Mouse (Mus musculus) adrenal gland, postnatal 10 days (tissue): ENCODE data around the gene Ugcg. TPM values are rescaled to one million over a fixed set of nuclear protein-coding genes. Genes with fewer than 3 reads are reported as not detected.
A peak's percentile ranks its signal among the peaks of the same experiment; 100 is the strongest.

Experiments
- DNase-seq: peaks from one replicate; pipeline ENCODE4 v3.0.0; 2021; ENCODE audit warnings: mixed read lengths
- total RNA-seq, 2 experiments: library from RNA; stranded (reverse); gene quantifications; 2 replicates each; pipeline ENCODE4 v1.2.3; 2021

Ugcg gene
- total RNA-seq, 2 experiments from 2014 or later = 36.0 to 45.7 TPM

GRCm38 (mm10) chr4:59189546-59190237 lies 635 bp downstream of the Ugcg start:
- DNase-seq = no peak

GRCm38 (mm10) chr4:59190650-59191424 lies 1.8 kb downstream of the Ugcg start:
- DNase-seq = no peak

- no peak for DNase-seq
These were observed 5.9 kb downstream of the Ugcg start for GRCm38 (mm10) chr4:59194731-59195496.

- DNase-seq = no peak
These were observed 7.5 kb downstream of the Ugcg start for GRCm38 (mm10) chr4:59196346-59197077.

DNA sequence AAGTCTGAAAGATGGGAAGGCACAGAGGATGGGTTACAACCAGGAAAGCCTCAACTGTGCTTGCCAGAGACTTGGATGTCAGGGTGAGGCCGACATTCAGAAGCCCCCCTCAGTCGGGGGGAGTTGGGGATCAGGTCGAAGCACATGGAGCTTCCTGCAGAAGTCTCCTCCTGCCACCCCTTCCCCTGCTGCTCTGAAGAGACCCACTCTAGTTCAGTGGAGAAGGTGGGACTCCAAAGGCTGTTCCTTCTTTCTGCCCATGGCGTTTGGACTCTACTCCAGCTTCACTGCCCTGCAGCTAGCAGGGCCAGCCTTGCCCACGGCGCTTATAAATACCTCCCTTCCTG lies 8.0 kb downstream of the Ugcg start:
- DNase-seq = no peak

DNA sequence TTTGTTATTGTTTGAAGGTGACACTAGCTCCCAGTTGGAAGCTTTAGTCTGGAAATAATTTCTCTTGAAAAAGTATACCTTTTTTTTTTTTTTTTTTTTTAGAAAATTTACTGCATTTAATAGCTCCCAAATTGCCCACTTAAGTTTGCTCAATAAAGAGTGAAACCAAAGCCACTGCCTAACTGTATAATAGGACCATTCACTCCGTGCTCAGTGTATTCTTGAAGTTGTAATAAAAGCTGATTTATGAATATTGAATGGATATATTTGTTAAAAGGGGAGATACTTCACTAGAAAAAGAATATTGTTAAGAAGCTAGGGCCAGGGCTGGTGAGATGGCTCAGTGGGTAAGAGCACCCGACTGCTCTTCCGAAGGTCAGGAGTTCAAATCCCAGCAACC lies 8.4 kb downstream of the Ugcg start:
- DNase-seq = no peak

- peak; percentile 74 for DNase-seq
These were observed 10.3 kb downstream of the Ugcg start for GRCm38 (mm10) chr4:59199341-59199740.

GRCm38 (mm10) chr4:59199805-59200204 lies 10.7 kb downstream of the Ugcg start:
- DNase-seq = no peak

GRCm38 (mm10) chr4:59200636-59201035 lies 11.6 kb downstream of the Ugcg start:
- no peak for DNase-seq

- no peak for DNase-seq
These were observed 15.6 kb downstream of the Ugcg start for GRCm38 (mm10) chr4:59204616-59205015.

DNA sequence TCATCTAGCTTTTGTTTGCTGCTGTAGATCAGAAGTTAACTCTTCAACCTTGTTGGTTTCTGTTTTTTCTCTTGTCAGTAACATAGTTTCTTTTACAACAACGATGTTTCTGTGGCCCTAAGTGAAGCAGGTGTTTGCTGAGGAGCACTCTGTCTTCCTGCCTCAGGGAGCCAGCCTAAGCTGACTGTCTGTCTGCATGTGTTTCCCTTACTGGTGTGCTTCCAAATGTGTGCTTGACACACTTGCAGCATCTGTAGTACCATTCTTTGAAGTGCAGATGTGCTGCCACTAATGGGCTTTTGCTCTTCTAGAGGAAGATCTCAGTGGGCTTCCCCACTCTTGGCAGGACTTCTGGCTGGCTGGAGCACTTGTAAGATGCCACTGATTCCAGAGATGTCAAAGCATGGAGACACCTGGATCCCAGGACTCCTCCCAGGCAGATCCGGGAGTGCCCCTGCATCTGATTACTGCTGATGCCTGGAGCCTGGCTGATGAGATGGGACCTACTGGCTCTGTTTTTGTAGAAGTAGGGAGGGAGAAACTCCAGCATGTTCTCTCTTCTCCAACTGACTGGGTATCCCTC lies 16.8 kb downstream of the Ugcg start:
- no peak for DNase-seq

GRCm38 (mm10) chr4:59206600-59206999 lies 17.5 kb downstream of the Ugcg start:
- no peak for DNase-seq

- no peak for DNase-seq
These were observed 19.6 kb downstream of the Ugcg start for GRCm38 (mm10) chr4:59208607-59209006.

DNA sequence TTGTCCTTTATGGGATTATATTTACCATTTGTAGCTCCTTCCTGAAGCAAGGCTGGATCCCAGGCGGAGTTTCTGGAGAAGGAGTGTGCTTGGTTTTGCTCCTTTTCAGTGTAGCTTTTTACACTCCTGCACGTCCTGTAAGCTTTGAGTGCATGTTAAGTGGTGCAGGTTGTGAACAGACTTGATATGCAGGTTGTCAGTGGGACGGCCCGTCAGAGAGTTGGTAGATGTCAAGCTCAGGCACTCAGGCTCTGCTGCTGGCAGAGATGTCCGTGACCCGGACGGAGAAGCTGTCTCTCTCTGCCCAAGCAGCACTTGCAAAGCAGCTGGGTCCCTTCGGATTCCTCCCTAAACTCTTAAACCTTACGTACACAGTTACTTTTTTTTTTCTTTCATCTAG lies 22.1 kb downstream of the Ugcg start:
- DNase-seq = no peak

GRCm38 (mm10) chr4:59213833-59214232 lies 24.8 kb downstream of the Ugcg start:
- DNase-seq = no peak

- DNase-seq = no peak
These were observed 25.6 kb downstream of the Ugcg start for GRCm38 (mm10) chr4:59214695-59215094.

GRCm38 (mm10) chr4:59215585-59215984 lies 26.5 kb downstream of the Ugcg start:
- no peak for DNase-seq

DNA sequence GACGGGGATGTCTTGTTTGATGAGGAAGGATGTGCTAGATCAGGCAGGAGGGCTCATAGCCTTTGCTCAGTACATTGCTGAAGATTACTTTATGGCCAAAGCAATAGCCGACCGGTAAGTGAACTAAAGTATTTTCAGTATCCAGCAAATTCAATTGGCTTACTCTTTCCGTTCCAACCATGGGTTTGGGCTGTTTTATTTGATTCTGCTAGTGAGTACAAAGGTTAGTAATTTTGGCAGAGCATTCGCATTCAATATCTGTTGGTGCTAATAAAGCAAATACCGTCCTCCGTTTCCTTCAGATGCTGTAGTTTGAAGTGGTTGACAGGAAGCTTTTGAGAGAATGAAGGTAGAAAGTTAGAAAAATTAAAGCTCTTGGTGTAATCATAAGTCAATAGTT lies 28.0 kb downstream of the Ugcg start:
- no peak for DNase-seq

- no peak for DNase-seq
These were observed 29.1 kb downstream of the Ugcg start for GRCm38 (mm10) chr4:59218154-59218553.

DNA sequence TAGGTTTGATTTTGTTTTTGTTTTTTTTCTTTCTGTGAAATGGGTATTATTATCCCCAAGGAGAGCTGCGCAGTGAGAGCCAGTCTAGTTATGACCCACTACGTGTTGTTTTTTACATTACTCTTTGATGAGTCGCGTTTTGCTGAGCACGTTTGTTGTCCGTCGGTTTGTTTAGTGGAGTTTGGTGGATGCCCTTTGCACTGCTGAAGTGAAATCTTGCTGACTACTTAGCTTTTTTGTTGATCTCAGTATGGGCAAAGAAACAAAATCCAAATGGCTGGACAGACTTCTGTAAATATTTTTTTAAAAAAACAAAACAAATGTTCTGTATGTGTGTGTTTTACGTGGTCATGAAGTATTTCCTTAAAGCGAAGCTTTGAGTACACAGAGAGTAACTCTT lies 33.2 kb downstream of the Ugcg start:
- DNase-seq = no peak

DNA sequence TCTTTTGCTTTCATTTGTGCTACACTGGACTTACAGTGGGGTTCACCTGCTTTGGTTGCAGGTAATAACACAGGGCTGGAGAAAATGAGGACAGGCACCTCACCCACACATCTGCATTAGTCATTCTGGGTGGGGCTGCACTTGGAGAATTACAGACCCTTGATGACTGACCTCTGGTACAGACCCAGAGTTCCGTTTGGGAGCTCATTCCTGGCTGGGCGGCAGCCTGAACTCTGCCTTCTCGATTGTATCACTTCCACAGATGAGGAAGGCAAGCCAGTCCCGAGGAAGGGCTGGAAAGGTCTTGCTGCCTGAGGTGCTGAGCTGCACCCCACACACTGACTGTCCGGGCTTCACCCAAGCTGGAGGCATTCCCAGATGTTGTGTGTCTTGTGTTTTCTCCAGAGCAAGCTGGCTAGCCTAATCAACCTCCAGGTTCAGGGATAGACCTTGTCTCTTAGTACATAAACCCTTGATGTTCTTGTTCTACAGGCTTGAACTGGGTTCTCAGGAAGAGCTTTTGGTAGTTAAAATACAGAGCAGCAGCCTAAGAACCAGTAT lies 34.1 kb downstream of the Ugcg start:
- DNase-seq = no peak

DNA sequence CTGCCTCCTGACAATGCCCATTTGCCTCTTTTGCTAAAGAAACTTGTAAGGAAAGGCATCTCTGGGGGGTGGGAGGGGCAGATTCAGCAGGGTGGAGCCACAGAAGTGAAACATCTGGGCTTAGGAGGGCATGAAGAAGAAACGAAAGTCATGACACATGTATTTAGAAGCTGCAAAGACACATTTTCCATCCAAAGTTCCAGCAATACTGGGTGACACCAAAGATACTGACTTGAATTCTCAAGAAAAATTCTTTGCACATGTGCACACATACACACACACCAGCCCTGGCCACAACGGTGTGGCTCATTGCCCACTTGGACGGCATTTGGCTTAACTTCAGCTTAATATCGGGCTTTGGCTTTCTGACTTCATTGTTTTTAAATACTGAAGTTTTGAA lies 35.8 kb downstream of the Ugcg start:
- DNase-seq = no peak
